Mouse (Mus musculus) midbrain, postnatal 0 days (tissue): ENCODE measurements at regions not wholly inside any gene's neighbourhood (a gene's known extent, or its start where the extent isn't known, plus 50 kb on each side); places are given as distances from the start of the nearest gene placed in this dataset.

Experiments
- ATAC-seq: fragments of 200-750 bp; cut with Nextera tagmentation; 2 replicates; pipeline ENCODE4 v1.8.0; 2017; ENCODE audit warnings: moderate number of reproducible peaks, mild to moderate bottlenecking, moderate TSS enrichment, moderate library complexity; ENCODE audit not compliant: low FRiP score
- DNase-seq: peaks from one replicate; pipeline ENCODE4 v3.0.0-alpha.2; 2015; ENCODE audit warnings: low spot score
- H3K27ac ChIP-seq: fragments of 300-500 bp; sonication (generic); 2 replicates; pipeline ENCODE4 v1.5.1; 2014; ENCODE audit warnings: low read depth, mild to moderate bottlenecking, low read length, mixed read lengths
- H3K27me3 ChIP-seq: fragments of 300-500 bp; sonication (generic); 2 replicates; pipeline ENCODE4 v1.6.1; 2014; ENCODE audit warnings: low read length, control low read depth, mixed read lengths; ENCODE audit not compliant: insufficient read depth
- H3K36me3 ChIP-seq: fragments of 300-500 bp; sonication (generic); 2 replicates; pipeline ENCODE4 v1.6.1; 2014; ENCODE audit warnings: low read length, control low read depth, mixed read lengths; ENCODE audit not compliant: insufficient read depth
- H3K4me1 ChIP-seq: fragments of 300-500 bp; sonication (generic); 2 replicates; pipeline ENCODE4 v1.6.1; 2014; ENCODE audit warnings: mild to moderate bottlenecking, control low read depth, antibody characterized with exemption, low read length, mixed read lengths; ENCODE audit not compliant: insufficient read depth
- H3K4me2 ChIP-seq: fragments of 300-500 bp; sonication (generic); 2 replicates; pipeline ENCODE4 v1.6.1; 2014; ENCODE audit warnings: low read depth, mild to moderate bottlenecking, low read length, mixed read lengths; ENCODE audit not compliant: poor library complexity, severe bottlenecking
- H3K4me3 ChIP-seq: fragments of 300-500 bp; sonication (generic); 2 replicates; pipeline ENCODE4 v1.5.1; 2014; ENCODE audit warnings: low read depth, mild to moderate bottlenecking, low read length, moderate library complexity
- H3K9ac ChIP-seq: fragments of 300-500 bp; sonication (generic); replicated peaks from 2 replicates; pipeline ENCODE4 v1.6.1; 2014; ENCODE audit warnings: mild to moderate bottlenecking, low read length, moderate library complexity, mixed read lengths; ENCODE audit not compliant: poor library complexity, severe bottlenecking
- H3K9me3 ChIP-seq: fragments of 300-500 bp; sonication (generic); 2 replicates; pipeline ENCODE4 v1.6.1; 2016; ENCODE audit warnings: low read length, control low read depth
- CTCF ChIP-seq: IDR thresholded peaks from 2 replicates; pipeline ENCODE4 v1.5.1; 2016; ENCODE audit warnings: antibody characterized with exemption, mild to moderate bottlenecking
- WGBS: fragments of 180-500 bp; shearing (Covaris S2); extraction: QIAGEN DNeasy Blood & Tissue Kit; methylation state at CpG from one replicate; pipeline ENCODE4 v1.1.7; 2014; 5-methylcytosine and 5-hydroxymethylcytosine counted together

- Histone ChIP-seq H3K36me3 (no peaks in the 10 kb centered on the region), H3K27ac (no peak overlapping the region), H3K9ac (no peak overlapping the region), H3K27me3 (no peaks in the 10 kb centered on the region), H3K4me1 (no peaks in the 10 kb centered on the region), H3K4me3 (no peak overlapping the region), H3K4me2 (no peak overlapping the region), H3K9me3 (no peaks in the 10 kb centered on the region)
- no peak for TF ChIP-seq CTCF
- WGBS = 66% methylated on average over 1 of the region's 1 CpGs
- ATAC-seq (no peak), DNase-seq (no peak)
These were observed 473.8 kb upstream of the Nrp1 start for GRCm38 (mm10) chr8:127884641-127885040.

DNA sequence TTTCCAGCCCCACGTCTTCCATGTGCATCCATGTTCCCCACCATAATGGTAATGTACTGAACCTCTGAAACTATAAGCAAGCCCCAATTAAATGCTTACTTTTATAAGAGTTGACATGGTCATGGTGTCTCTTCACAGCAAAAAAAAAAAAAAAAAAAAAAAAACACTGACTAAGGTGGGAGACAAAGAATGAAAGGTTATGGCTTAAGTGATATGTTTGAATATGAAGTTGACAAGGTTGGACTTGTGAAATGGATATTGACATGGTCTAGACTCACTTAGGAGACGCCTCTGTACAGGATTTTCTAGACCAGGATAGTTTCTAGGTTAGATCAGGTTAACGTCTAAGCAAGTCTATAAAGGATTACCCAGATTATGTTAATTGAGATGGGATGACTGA, 473.2 kb upstream of the Nrp1 start:
- H3K4me2 ChIP-seq = no peak overlapping the region
- H3K4me3 ChIP-seq = no peak overlapping the region
- no peaks in the 10 kb centered on the region for H3K27me3 ChIP-seq
- no peaks in the 10 kb centered on the region for H3K9me3 ChIP-seq
- no peaks in the 10 kb centered on the region for H3K36me3 ChIP-seq
- no peak overlapping the region for H3K9ac ChIP-seq
- no peak overlapping the region for H3K27ac ChIP-seq
- ATAC-seq (no peak), DNase-seq (no peak)
- H3K4me1 ChIP-seq = no peaks in the 10 kb centered on the region
- no peak for TF ChIP-seq CTCF
- WGBS = 88% methylated on average over 3 of the region's 3 CpGs

DNA sequence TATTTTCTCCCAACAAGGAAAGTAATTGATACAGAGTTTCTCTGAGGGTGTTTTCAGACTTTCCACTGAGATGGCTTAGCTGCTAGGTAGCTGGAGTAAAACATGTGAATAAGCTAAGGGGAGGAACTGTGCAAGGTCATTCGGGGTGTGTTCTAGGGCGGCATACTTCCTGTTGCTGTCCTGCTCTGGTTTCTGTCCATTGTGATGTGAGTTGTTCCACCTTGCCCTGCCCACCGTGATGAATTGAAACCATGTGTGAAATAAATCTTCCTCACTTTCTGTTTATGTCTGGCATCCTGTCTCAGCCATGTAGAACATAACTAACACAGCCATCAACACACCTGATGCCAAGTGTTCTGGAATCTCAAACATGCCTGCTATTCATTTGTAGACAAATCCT, 472.6 kb upstream of the Nrp1 start:
- H3K9me3 ChIP-seq = no peaks in the 10 kb centered on the region
- no peaks in the 10 kb centered on the region for H3K36me3 ChIP-seq
- DNase-seq (no peak), ATAC-seq (no peak)
- 91% methylated on average over 3 of the region's 3 CpGs for WGBS
- H3K4me2 ChIP-seq = no peak overlapping the region
- no peaks in the 10 kb centered on the region for H3K27me3 ChIP-seq
- no peak for TF ChIP-seq CTCF
- no peaks in the 10 kb centered on the region for H3K4me1 ChIP-seq
- H3K4me3 ChIP-seq = no peak overlapping the region
- H3K9ac ChIP-seq = no peak overlapping the region
- no peak overlapping the region for H3K27ac ChIP-seq

- no peak overlapping the region for H3K27ac ChIP-seq
- H3K36me3 ChIP-seq = no peaks in the 10 kb centered on the region
- H3K4me3 ChIP-seq = no peak overlapping the region
- no peak overlapping the region for H3K9ac ChIP-seq
- WGBS = 69% methylated on average over 6 of the region's 6 CpGs
- H3K4me1 ChIP-seq = no peaks in the 10 kb centered on the region
- H3K27me3 ChIP-seq = no peaks in the 10 kb centered on the region
- no peaks in the 10 kb centered on the region for H3K9me3 ChIP-seq
- TF ChIP-seq CTCF = no peak
- no peak for ATAC-seq
- H3K4me2 ChIP-seq = no peak overlapping the region
- no peak for DNase-seq
These were observed 467.7 kb upstream of the Nrp1 start for GRCm38 (mm10) chr8:127890729-127891128.

DNA sequence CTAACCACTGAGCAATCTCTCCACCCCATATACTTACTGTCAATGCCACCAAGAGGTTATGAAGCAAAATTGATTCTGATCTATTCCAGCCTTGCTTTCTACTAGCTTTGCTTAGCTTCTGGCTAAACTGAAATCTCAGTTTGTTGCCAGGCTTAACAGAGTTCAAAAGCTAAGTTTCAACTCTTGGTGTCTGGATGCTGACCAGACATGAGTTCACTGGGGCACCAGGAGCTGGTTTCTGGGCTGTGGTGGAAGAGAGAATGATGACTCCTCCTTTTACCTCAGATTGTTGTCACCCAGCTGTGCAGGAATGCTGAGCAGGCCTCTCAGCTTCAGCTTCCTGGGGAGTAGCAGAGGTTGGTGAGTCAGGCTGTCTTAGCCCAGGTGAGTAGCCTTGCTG, 464.1 kb upstream of the Nrp1 start:
- Histone ChIP-seq H3K9me3 (no peaks in the 10 kb centered on the region), H3K4me2 (no peak overlapping the region), H3K27ac (no peak overlapping the region), H3K27me3 (no peaks in the 10 kb centered on the region), H3K36me3 (no peaks in the 10 kb centered on the region), H3K9ac (no peak overlapping the region), H3K4me1 (no peaks in the 10 kb centered on the region), H3K4me3 (no peak overlapping the region)
- ATAC-seq (no peak), DNase-seq (no peak)
- TF ChIP-seq CTCF = no peak

GRCm38 (mm10) chr8:127908436-127908835, 450.0 kb upstream of the Nrp1 start:
- Histone ChIP-seq H3K27me3 (no peaks in the 10 kb centered on the region), H3K9ac (no peak overlapping the region), H3K27ac (no peak overlapping the region), H3K4me3 (no peak overlapping the region), H3K4me2 (no peak overlapping the region), H3K9me3 (no peaks in the 10 kb centered on the region), H3K36me3 (no peaks in the 10 kb centered on the region), H3K4me1 (no peaks in the 10 kb centered on the region)
- 74% methylated on average over 5 of the region's 5 CpGs for WGBS
- ATAC-seq (no peak), DNase-seq (no peak)
- no peak for TF ChIP-seq CTCF

- no peak overlapping the region for H3K9ac ChIP-seq
- H3K9me3 ChIP-seq = no peaks in the 10 kb centered on the region
- ATAC-seq = no peak
- no peaks in the 10 kb centered on the region for H3K27me3 ChIP-seq
- no peaks in the 10 kb centered on the region for H3K36me3 ChIP-seq
- 90% methylated on average over 2 of the region's 2 CpGs for WGBS
- no peak for TF ChIP-seq CTCF
- no peaks in the 10 kb centered on the region for H3K4me1 ChIP-seq
- H3K4me2 ChIP-seq = no peak overlapping the region
- no peak overlapping the region for H3K4me3 ChIP-seq
- no peak overlapping the region for H3K27ac ChIP-seq
- no peak for DNase-seq
These were observed 448.8 kb upstream of the Nrp1 start for GRCm38 (mm10) chr8:127909580-127909979.
